Mouse (Mus musculus): ENCODE measurements at regions not wholly inside any gene's neighbourhood (a gene's known extent, or its start where the extent isn't known, plus 50 kb on each side); places are given as distances from the start of the nearest gene placed in this dataset.

DNA sequence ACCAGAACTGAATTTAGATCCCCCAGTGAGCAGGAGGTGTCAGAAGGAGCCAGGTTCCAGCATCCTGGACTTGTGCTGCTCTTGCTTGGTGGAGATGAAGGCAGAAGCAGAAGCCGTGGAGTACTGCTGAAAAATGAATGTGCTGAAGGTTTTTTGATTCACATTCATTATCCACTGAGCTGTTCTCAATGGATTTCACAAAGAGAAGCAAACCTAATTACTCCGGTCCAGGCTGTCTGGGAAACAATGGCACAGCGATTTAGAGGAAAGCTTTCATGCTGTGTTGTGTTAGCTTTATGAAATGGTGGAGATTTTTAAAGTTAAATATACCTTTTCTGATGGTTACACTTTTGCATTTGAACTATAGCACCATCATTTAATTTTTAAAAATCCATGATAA, 535.3 kb upstream of the Adgrl3 start:
- H3K4me1 ChIP-seq (ENCODE audit: control insufficient read depth in 1 of 2, insufficient read depth in 2 of 2, low read length in 2 of 2) = no peaks in the 10 kb centered on the region
- H3K9ac ChIP-seq (ENCODE audit: control insufficient read depth, low read depth, low read length, poor library complexity, severe bottlenecking) = no peak overlapping the region
- no peak for DNase-seq (ENCODE audit: low read depth, low spot score)
- H3K27me3 ChIP-seq (ENCODE audit: control insufficient read depth in 1 of 2, insufficient read depth in 2 of 2, low read length in 2 of 2) = no peaks in the 10 kb centered on the region
- H3K27ac ChIP-seq (ENCODE audit: control insufficient read depth, low read depth, low read length) = no peak overlapping the region
- H3K36me3 ChIP-seq (ENCODE audit: control insufficient read depth in 1 of 2, insufficient read depth in 2 of 2, low read length in 2 of 2) = no peaks in the 10 kb centered on the region
- TF ChIP-seq ZKSCAN1 (IDR thresholded peaks at IDR 0.05; ENCODE audit: low read depth, low read length) (no peak), USF1 (IDR thresholded peaks at IDR 0.05; ENCODE audit: low read depth, low read length) (no peak), JUND (IDR thresholded peaks at IDR 0.05; ENCODE audit: low read depth, low read length) (no peak), ELF1 (IDR thresholded peaks at IDR 0.05; ENCODE audit: low read depth, low read length) (no peak), POLR2AphosphoS2 (IDR thresholded peaks at IDR 0.05; ENCODE audit: low read length) (no peak), POLR2A (IDR thresholded peaks at IDR 0.05; ENCODE audit: control insufficient read depth in 1 of 2, insufficient read depth in 1 of 2, low read depth in 1 of 2, low read length in 2 of 2, poor library complexity in 1 of 2) (no peak), EP300 (IDR thresholded peaks at IDR 0.05; ENCODE audit: low read depth in 1 of 2, low read length in 2 of 2) (no peak), KAT2A (conservative IDR thresholded peaks at IDR 0.05; ENCODE audit: low read depth, low read length) (no peak), MAZ (IDR thresholded peaks at IDR 0.05; ENCODE audit: low read depth, low read length) (no peak), ZC3H11A (IDR thresholded peaks at IDR 0.05; ENCODE audit: low read depth, low read length) (no peak), UBTF (IDR thresholded peaks at IDR 0.05; ENCODE audit: borderline replicate concordance, insufficient read depth, low read depth, low read length) (no peak), MAX (IDR thresholded peaks at IDR 0.05; ENCODE audit: low read length) (no peak), ZMIZ1 (IDR thresholded peaks at IDR 0.05; ENCODE audit: low read depth, low read length) (no peak), CHD1 (IDR thresholded peaks at IDR 0.05; ENCODE audit: low read depth, low read length) (no peak), GABPA (IDR thresholded peaks at IDR 0.05; ENCODE audit: low read depth, low read length) (no peak), ZNF384 (IDR thresholded peaks at IDR 0.05; ENCODE audit: low read depth, low read length) (no peak), TCF12 (IDR thresholded peaks at IDR 0.05; ENCODE audit: low read depth, low read length) (no peak), NRF1 (IDR thresholded peaks at IDR 0.05; ENCODE audit: insufficient read depth, low read depth, low read length, poor library complexity, severe bottlenecking) (no peak), RAD21 (IDR thresholded peaks at IDR 0.05; ENCODE audit: low read depth, low read length) (no peak), RCOR1 (IDR thresholded peaks at IDR 0.05; ENCODE audit: low read depth, low read length) (no peak)
- no peaks in the 10 kb centered on the region for H3K79me2 ChIP-seq (ENCODE audit: control insufficient read depth, insufficient read depth, low read length, poor library complexity)
- no peak overlapping the region for H3K4me3 ChIP-seq (ENCODE audit: control insufficient read depth in 1 of 2, insufficient read depth in 1 of 2, low read depth in 2 of 2, low read length in 2 of 2)
- H3K9me3 ChIP-seq (replicated peaks; ENCODE audit: insufficient read depth, low read length) = no peaks in the 10 kb centered on the region

DNA sequence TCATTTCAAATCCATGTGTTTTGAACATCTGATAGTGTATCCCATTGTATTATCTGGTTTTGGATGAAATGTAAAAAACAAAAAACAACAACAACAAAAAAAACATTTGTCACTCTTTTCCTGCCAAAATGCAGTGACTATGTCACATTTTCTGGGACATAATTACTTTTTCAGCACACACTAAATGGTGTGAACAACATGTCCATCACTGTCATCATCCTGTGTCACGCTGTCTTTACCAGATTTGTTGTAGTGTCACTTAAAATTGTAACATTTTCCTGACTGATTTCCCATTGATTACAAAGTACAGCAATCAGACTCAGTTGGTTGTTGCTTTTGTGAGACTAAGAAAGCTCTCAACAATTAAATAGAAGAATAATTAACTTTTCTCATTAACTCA, 531.6 kb upstream of the Adgrl3 start:
- H3K4me3 ChIP-seq (ENCODE audit: control insufficient read depth in 1 of 2, insufficient read depth in 1 of 2, low read depth in 2 of 2, low read length in 2 of 2) = no peak overlapping the region
- H3K9me3 ChIP-seq (replicated peaks; ENCODE audit: insufficient read depth, low read length) = no peaks in the 10 kb centered on the region
- DNase-seq (ENCODE audit: low read depth, low spot score) = no peak
- no peaks in the 10 kb centered on the region for H3K27me3 ChIP-seq (ENCODE audit: control insufficient read depth in 1 of 2, insufficient read depth in 2 of 2, low read length in 2 of 2)
- H3K9ac ChIP-seq (ENCODE audit: control insufficient read depth, low read depth, low read length, poor library complexity, severe bottlenecking) = no peak overlapping the region
- no peaks in the 10 kb centered on the region for H3K79me2 ChIP-seq (ENCODE audit: control insufficient read depth, insufficient read depth, low read length, poor library complexity)
- no peaks in the 10 kb centered on the region for H3K36me3 ChIP-seq (ENCODE audit: control insufficient read depth in 1 of 2, insufficient read depth in 2 of 2, low read length in 2 of 2)
- no peak overlapping the region for H3K27ac ChIP-seq (ENCODE audit: control insufficient read depth, low read depth, low read length)
- TF ChIP-seq ELF1 (IDR thresholded peaks at IDR 0.05; ENCODE audit: low read depth, low read length) = no peak
- no peak for TF ChIP-seq ZKSCAN1 (IDR thresholded peaks at IDR 0.05; ENCODE audit: low read depth, low read length)
- no peak for TF ChIP-seq KAT2A (conservative IDR thresholded peaks at IDR 0.05; ENCODE audit: low read depth, low read length)
- TF ChIP-seq MEF2A (IDR thresholded peaks at IDR 0.05; ENCODE audit: extremely low read depth, insufficient replicate concordance, low read depth, low read length, poor library complexity, severe bottlenecking) = no peak
- no peak for TF ChIP-seq CHD1 (IDR thresholded peaks at IDR 0.05; ENCODE audit: low read depth, low read length)
- no peak for TF ChIP-seq E2F4 (IDR thresholded peaks at IDR 0.05; ENCODE audit: borderline replicate concordance, low read depth, low read length)
- TF ChIP-seq RAD21 (IDR thresholded peaks at IDR 0.05; ENCODE audit: low read depth, low read length) = no peak
- TF ChIP-seq CHD2 (IDR thresholded peaks at IDR 0.05; ENCODE audit: low read length) = no peak
- no peak for TF ChIP-seq USF1 (IDR thresholded peaks at IDR 0.05; ENCODE audit: low read depth, low read length)
- no peak for TF ChIP-seq GABPA (IDR thresholded peaks at IDR 0.05; ENCODE audit: low read depth, low read length)
- H3K4me1 ChIP-seq (ENCODE audit: control insufficient read depth in 1 of 2, insufficient read depth in 2 of 2, low read length in 2 of 2) = no peaks in the 10 kb centered on the region

Data from MEL (cell line).